Comparison of ENCODE assay signal across 22 mouse cellular contexts in genomic region chr10:42033571-42033970, GRCm38 (mm10). TPM values are rescaled to one million over a fixed set of nuclear protein-coding genes. Genes with fewer than 3 reads are reported as not detected.
DNase-seq lines count a peak whose midpoint lies in the region; ATAC-seq and TF ChIP-seq lines count a peak whose summit lies in the region.
"Had no signal": no experiment of that assay in that cellular context is flagged by ENCODE, and none has a peak within 500 bp of the region (broad histone marks: within the 10 kb centered on the region; RNA-seq: fewer than 3 reads in every experiment).

No protein-coding gene starts in this region.

- TF ChIP-seq POLR2A in heart, adult 2 months (IDR thresholded peaks at IDR 0.05; ENCODE audit: insufficient read depth, low read depth, low read length), result no peak

- 48% methylated on average over 3 of the region's 3 CpGs for WGBS in embryonic facial prominence, embryonic 10.5 days
- WGBS in heart, adult 2 months, result 55% methylated on average over 3 of the region's 3 CpGs

- ATAC-seq in megakaryocyte-erythroid progenitor cell, adult 5-6 weeks (replicated peaks; ENCODE audit: low FRiP score, low TSS enrichment, poor library complexity, severe bottlenecking), result no peak
- ATAC-seq: forebrain, embryonic 16.5 days; hindbrain, embryonic 16.5 days; inflammation-experienced regulatory T-cells, adult 6 months; intestine, postnatal 0 days had no signal

- no peak for TF ChIP-seq EP300 in heart, adult 2 months (IDR thresholded peaks at IDR 0.05; ENCODE audit: insufficient read depth, low read depth, low read length)

- peak overlapping the region; percentile 35 for H3K27ac ChIP-seq in embryonic facial prominence, embryonic 10.5 days (replicated peaks)
- no peak overlapping the region for H3K27ac ChIP-seq in heart, adult 2 months
- H3K27ac ChIP-seq: embryonic facial prominence, embryonic 15.5 days; forebrain, embryonic 12.5 days; heart, embryonic 13.5 days; hindbrain, embryonic 12.5 days had no signal

- H3K4me1 ChIP-seq in embryonic facial prominence, embryonic 10.5 days, result peaks cover 49% of the 10 kb centered on the region
- H3K4me1 ChIP-seq in heart, adult 2 months (ENCODE audit: control insufficient read depth, insufficient read depth, low read length), result peaks cover 3% of the 10 kb centered on the region; the same call in 1 of the 2 replicates

- H3K9ac ChIP-seq in heart, adult 2 months (ENCODE audit: low read depth, low read length), result no peak overlapping the region
- H3K9ac ChIP-seq: embryonic facial prominence, embryonic 15.5 days; forebrain, embryonic 12.5 days; heart, embryonic 13.5 days; hindbrain, embryonic 12.5 days had no signal

- H3K4me3 ChIP-seq in embryonic facial prominence, embryonic 10.5 days, result no peak overlapping the region
- H3K4me3 ChIP-seq in heart, adult 2 months, result no peak overlapping the region
- H3K4me3 ChIP-seq: embryonic facial prominence, embryonic 15.5 days; forebrain, embryonic 12.5 days; heart, embryonic 13.5 days; hindbrain, embryonic 12.5 days had no signal

- intact Hi-C loops in heart, adult 2 months (cut with DNase I), result loop anchor here (5.0 kb wide), 1 partner anchor 201 kb away; no protein-coding TSS in a partner anchor

- H3K9me3 ChIP-seq in embryonic facial prominence, embryonic 10.5 days, result no peaks in the 10 kb centered on the region
- H3K9me3 ChIP-seq: embryonic facial prominence, embryonic 15.5 days; forebrain, embryonic 12.5 days; heart, embryonic 13.5 days; hindbrain, embryonic 12.5 days had no signal

- TF ChIP-seq CTCF in heart, adult 2 months (IDR thresholded peaks at IDR 0.05), result no peak

- DNase-seq in 3T3-L1 (ENCODE audit: low read depth, low spot score), result peak; percentile 96
- peak; percentile 80 for DNase-seq in Muller cell, postnatal 12 days (ENCODE audit: inconsistent ontology term)
- no peak for DNase-seq in embryonic facial prominence, embryonic 10.5 days (ENCODE audit: low spot score)
- DNase-seq in fibroblast of lung, adult 2 months (ENCODE audit: low read depth), result peak; percentile 60
- DNase-seq in lung, postnatal 14 days, result no peak
- DNase-seq in heart, adult 2 months, result no peak
- DNase-seq: cerebellum, adult 11-12 months; cerebellum, adult 9-10 months; cerebellum, postnatal 25 days; gastrocnemius, postnatal 14 days; heart, postnatal 4 days; kidney, adult 9 months had no signal

- no peaks in the 10 kb centered on the region for H3K79me2 ChIP-seq in heart, adult 2 months (replicated peaks; ENCODE audit: control insufficient read depth, insufficient read depth, low read length)

- H3K27me3 ChIP-seq in embryonic facial prominence, embryonic 10.5 days (replicated peaks; ENCODE audit: low read depth, poor library complexity, severe bottlenecking), result peaks cover 15% of the 10 kb centered on the region; the same call in 1 of the 2 replicates
- no peaks in the 10 kb centered on the region for H3K27me3 ChIP-seq in heart, adult 2 months (ENCODE audit: control insufficient read depth, insufficient read depth, low read length)
- H3K27me3 ChIP-seq: embryonic facial prominence, embryonic 15.5 days; hindbrain, embryonic 12.5 days had no signal

- H3K36me3 ChIP-seq in embryonic facial prominence, embryonic 10.5 days (replicated peaks), result no peaks in the 10 kb centered on the region
- no peaks in the 10 kb centered on the region for H3K36me3 ChIP-seq in heart, adult 2 months (ENCODE audit: control insufficient read depth, insufficient read depth, low read length)
- H3K36me3 ChIP-seq: embryonic facial prominence, embryonic 15.5 days; forebrain, embryonic 12.5 days; heart, embryonic 13.5 days; hindbrain, embryonic 12.5 days had no signal

RNA-seq across cellular contexts. Expression of gene Armc2, which starts 15.3 kb away (rescaled TPM):
- 1.8 and 2.0 TPM in 2 replicates for polyA plus RNA-seq in embryonic facial prominence, embryonic 10.5 days (2016; fragmentation: Nextera tagmentation; extraction: Ambion mirVana)
- total RNA-seq in heart, adult 2 months (2021), result 10 to 100 TPM; 16.7 to 22.8 TPM
- polyA plus RNA-seq in heart, adult 2 months (2012; rRNA removed), result 6.4 and 7.1 TPM in 2 replicates
- total RNA-seq in megakaryocyte-erythroid progenitor cell, adult 5-6 weeks (2014; fragmentation: Nextera tagmentation), result 1.7 TPM in 1 of 2 replicates, not detected in the other
- 0.04 and 0.28 TPM in 2 replicates for total RNA-seq in megakaryocyte-erythroid progenitor cell, adult 5-6 weeks (2017)
- total RNA-seq: granulocyte monocyte progenitor cell, adult 5-6 weeks had no signal

Comparison
In these comparisons a context has a peak if more than half of its experiments do, and no peak if none do; other contexts are left out.
1. DNase-seq: peak in 3T3-L1 (single experiment), Muller cell, postnatal 12 days (single experiment) and fibroblast of lung, adult 2 months (single experiment); none in embryonic facial prominence, embryonic 10.5 days (single experiment), lung, postnatal 14 days (single experiment) and heart, adult 2 months (0 of 2).
2. RNA of gene Armc2, which starts 15.3 kb away (total RNA-seq): 16.7 to 22.8 TPM in heart, adult 2 months; 0.04 to 1.7 TPM in megakaryocyte-erythroid progenitor cell, adult 5-6 weeks; every median in the first group is over 4 times any median in the second.